Mouse (Mus musculus) embryonic facial prominence, embryonic 15.5 days (tissue): Measurements from ENCODE around the gene Cpsf4l. TPM values are rescaled to one million over a fixed set of nuclear protein-coding genes. Genes with fewer than 3 reads are reported as not detected.

Source experiments
- ATAC-seq: fragments of 200-750 bp; cut with Nextera tagmentation; 2 replicates; pipeline ENCODE4 v1.8.0; 2017; ENCODE audit warnings: low read depth, moderate TSS enrichment; ENCODE audit not compliant: insufficient number of reproducible peaks, low FRiP score, low TSS enrichment
- H3K27ac ChIP-seq: fragments of 300-500 bp; sonication (generic); replicated peaks from 2 replicates; pipeline ENCODE4 v1.5.1; 2015; ENCODE audit warnings: mild to moderate bottlenecking, inconsistent platforms
- H3K27me3 ChIP-seq: fragments of 300-500 bp; sonication (generic); 2 replicates; pipeline ENCODE4 v1.6.1; 2015; ENCODE audit warnings: inconsistent platforms
- H3K36me3 ChIP-seq: fragments of 300-500 bp; sonication (generic); 2 replicates; pipeline ENCODE4 v1.6.1; 2015; ENCODE audit warnings: mild to moderate bottlenecking, inconsistent platforms
- H3K4me1 ChIP-seq: fragments of 300-500 bp; sonication (generic); 2 replicates; pipeline ENCODE4 v1.6.1; 2015; ENCODE audit warnings: inconsistent platforms
- H3K4me2 ChIP-seq: fragments of 300-500 bp; sonication (generic); replicated peaks from 2 replicates; pipeline ENCODE4 v1.6.1; 2015; ENCODE audit warnings: mild to moderate bottlenecking, inconsistent platforms
- H3K4me3 ChIP-seq: fragments of 300-500 bp; sonication (generic); replicated peaks from 2 replicates; pipeline ENCODE4 v1.5.1; 2015; ENCODE audit warnings: mild to moderate bottlenecking, inconsistent platforms
- H3K9ac ChIP-seq: fragments of 300-500 bp; sonication (generic); 2 replicates; pipeline ENCODE4 v1.6.1; 2015; ENCODE audit warnings: inconsistent platforms
- H3K9me3 ChIP-seq: fragments of 300-500 bp; sonication (generic); replicated peaks from 2 replicates; pipeline ENCODE4 v1.6.1; 2016; ENCODE audit warnings: inconsistent platforms
- WGBS: fragments of 180-500 bp; shearing (Covaris S2); methylation state at CpG from one replicate; pipeline ENCODE4 v1.1.7; 2015; 5-methylcytosine and 5-hydroxymethylcytosine counted together
- polyA plus RNA-seq: library from polyadenylated mRNA; unstranded; fragments of >200 nt; fragmentation: Nextera tagmentation; extraction: Ambion mirVana; gene quantifications from 2 replicates; pipeline ENCODE4 v1.2.1, GENCODE M21; 2015

Cpsf4l gene
- polyA plus RNA-seq, 1 experiment from 2014 or later, result 1.6 TPM

DNA sequence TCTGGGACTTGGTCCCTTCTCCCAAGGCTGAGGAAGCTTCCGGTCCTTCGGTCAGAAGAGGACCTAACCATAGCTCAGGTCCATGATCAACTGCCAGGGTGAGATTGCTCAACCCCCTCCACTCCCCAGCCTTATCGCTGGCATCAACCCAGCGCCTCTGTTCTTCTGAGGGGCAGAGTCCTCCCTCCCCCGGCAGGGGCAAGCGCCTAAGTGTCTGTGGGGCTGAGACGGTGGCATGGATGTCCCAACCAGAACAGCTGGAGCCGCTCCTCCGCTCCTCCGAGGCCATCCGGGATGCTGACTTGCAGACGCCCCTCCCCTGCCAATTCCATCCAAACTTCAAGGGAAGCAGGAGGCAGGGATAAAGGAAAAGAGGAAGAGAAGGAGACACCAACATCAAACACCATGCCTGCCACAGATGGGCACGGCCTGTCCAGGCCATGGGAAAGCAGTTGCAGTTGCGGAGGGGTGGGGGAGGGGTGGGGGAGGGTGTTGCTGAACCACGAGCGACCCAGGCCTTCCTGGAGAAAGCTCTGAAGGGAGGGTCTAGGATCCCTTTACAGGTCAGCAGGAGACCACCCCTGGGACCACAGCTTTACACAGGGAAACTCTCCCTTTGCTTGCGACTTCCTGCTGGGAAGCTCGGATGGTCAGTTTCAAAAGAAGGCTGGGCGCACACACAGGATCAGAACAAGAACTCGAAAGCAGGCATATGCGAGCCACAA lies 39.1 kb upstream of the Cpsf4l start:
- peak overlapping the region; percentile 99 for H3K27ac ChIP-seq
- 7% methylated on average over 21 of the region's 21 CpGs for WGBS
- ATAC-seq, result no peak
- H3K4me1 ChIP-seq, result peaks cover 47% of the 10 kb centered on the region
- H3K9me3 ChIP-seq, result no peaks in the 10 kb centered on the region
- H3K9ac ChIP-seq, result peak overlapping the region; percentile 84; the same call in 1 of the 2 replicates
- H3K4me3 ChIP-seq, result peak overlapping the region; percentile 84
- 0 out of 2 replicates have a peak, but pooled peaks cover 6% of the 10 kb centered on the region for H3K36me3 ChIP-seq
- peak overlapping the region; percentile 78 for H3K4me2 ChIP-seq
- no peaks in the 10 kb centered on the region for H3K27me3 ChIP-seq

GRCm38 (mm10) chr11:113747725-113748380 lies 38.0 kb upstream of the Cpsf4l start:
- no peaks in the 10 kb centered on the region for H3K9me3 ChIP-seq
- 70% methylated on average over 11 of the region's 11 CpGs for WGBS
- peaks cover 16% of the 10 kb centered on the region for H3K36me3 ChIP-seq
- peak overlapping the region; percentile 78 for H3K4me2 ChIP-seq
- H3K9ac ChIP-seq, result no peak overlapping the region
- peaks cover 45% of the 10 kb centered on the region for H3K4me1 ChIP-seq
- no peak for ATAC-seq
- H3K27me3 ChIP-seq, result no peaks in the 10 kb centered on the region
- peak overlapping the region; percentile 29; the same call in 1 of the 2 replicates for H3K27ac ChIP-seq
- H3K4me3 ChIP-seq, result peak overlapping the region; percentile 84

DNA sequence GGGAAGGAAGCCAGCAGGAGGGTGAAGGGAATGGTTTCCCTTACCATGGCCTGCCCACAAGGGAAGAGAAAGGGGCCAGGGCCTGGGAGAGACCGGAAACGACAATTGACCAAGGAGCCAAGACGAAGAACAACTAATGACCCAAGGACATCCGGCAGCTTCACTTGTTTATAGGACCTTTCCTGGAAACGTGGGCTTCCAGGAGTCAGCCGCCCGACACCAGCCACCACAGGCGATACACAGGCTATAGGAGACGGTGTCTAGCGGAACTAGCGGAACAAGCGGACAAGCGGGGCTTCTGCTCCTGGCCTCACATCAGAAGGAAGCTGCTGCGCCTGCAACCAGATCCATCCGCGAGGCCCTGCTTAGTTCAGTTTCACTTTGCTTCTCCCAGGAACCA lies 37.2 kb upstream of the Cpsf4l start:
- H3K27me3 ChIP-seq, result no peaks in the 10 kb centered on the region

GRCm38 (mm10) chr11:113745961-113746360 lies 36.1 kb upstream of the Cpsf4l start:
- no peaks in the 10 kb centered on the region for H3K9me3 ChIP-seq
- peaks cover 37% of the 10 kb centered on the region for H3K4me1 ChIP-seq
- no peak for ATAC-seq
- 64% methylated on average over 4 of the region's 4 CpGs for WGBS
- no peak overlapping the region for H3K27ac ChIP-seq
- no peak overlapping the region for H3K9ac ChIP-seq
- no peak overlapping the region for H3K4me2 ChIP-seq
- H3K4me3 ChIP-seq, result no peak overlapping the region
- no peaks in the 10 kb centered on the region for H3K27me3 ChIP-seq
- peaks cover 26% of the 10 kb centered on the region for H3K36me3 ChIP-seq

More for the DNA sequence above, 37.2 kb upstream of the Cpsf4l start:
- 52% methylated on average over 16 of the region's 16 CpGs for WGBS
- Histone ChIP-seq H3K4me2 (peak overlapping the region; percentile 78), H3K4me3 (peak overlapping the region; percentile 19; the same call in 1 of the 2 replicates), H3K36me3 (peaks cover 23% of the 10 kb centered on the region), H3K4me1 (peaks cover 40% of the 10 kb centered on the region), H3K9ac (no peak overlapping the region), H3K27ac (peak overlapping the region; percentile 29; the same call in 1 of the 2 replicates), H3K9me3 (no peaks in the 10 kb centered on the region)
- no peak for ATAC-seq

DNA sequence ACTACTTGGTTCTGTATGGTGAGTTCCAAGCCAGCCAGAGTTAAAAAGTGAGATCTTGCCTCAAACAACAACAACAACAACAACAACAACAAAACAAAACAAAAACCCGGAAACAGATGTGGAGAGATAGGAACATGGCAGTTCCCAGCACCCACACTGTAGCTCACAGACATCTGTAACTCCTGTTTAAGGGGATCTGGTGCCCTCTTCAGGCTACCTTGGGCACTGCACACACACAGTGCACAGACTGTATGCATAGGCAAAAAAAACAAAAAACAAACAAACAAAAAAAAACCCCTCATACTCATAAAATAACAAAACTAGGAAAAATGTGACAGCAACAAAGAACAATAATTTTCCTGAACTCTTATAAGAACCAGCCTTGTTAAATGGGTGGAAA lies 33.2 kb upstream of the Cpsf4l start:
- peaks cover 30% of the 10 kb centered on the region for H3K36me3 ChIP-seq
- WGBS, result 89% methylated on average over 1 of the region's 1 CpGs

DNA sequence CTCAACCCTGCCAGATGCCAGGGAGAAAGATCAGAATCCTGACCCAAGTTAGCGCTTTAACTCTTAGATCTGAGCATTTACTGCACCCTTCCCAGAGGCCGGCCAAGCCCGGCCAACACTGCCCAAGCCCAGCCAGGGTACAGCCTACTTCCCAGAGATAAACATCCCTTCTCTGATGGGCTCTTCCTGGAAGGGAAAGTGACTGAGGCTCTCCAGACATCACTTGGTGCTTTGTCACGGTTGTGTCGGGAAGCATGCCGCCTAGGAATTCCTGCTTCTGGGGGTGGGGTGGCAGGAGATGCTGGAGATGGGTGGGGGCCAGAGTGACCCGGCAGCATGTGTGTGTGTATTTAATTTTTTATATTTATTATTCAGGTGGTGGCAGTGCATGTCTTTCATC lies 30.3 kb upstream of the Cpsf4l start:
- H3K27ac ChIP-seq, result no peak overlapping the region; the same call in 1 of the 2 replicates
- H3K9ac ChIP-seq, result no peak overlapping the region
- H3K27me3 ChIP-seq, result no peaks in the 10 kb centered on the region
- WGBS, result 66% methylated on average over 7 of the region's 7 CpGs
- H3K36me3 ChIP-seq, result peaks cover 31% of the 10 kb centered on the region
- H3K9me3 ChIP-seq, result no peaks in the 10 kb centered on the region
- no peak overlapping the region for H3K4me2 ChIP-seq
- ATAC-seq, result no peak
- peaks cover 48% of the 10 kb centered on the region for H3K4me1 ChIP-seq
- no peak overlapping the region for H3K4me3 ChIP-seq

More for the DNA sequence above, 33.2 kb upstream of the Cpsf4l start:
- H3K4me2 ChIP-seq, result no peak overlapping the region
- H3K27me3 ChIP-seq, result no peaks in the 10 kb centered on the region
- no peak overlapping the region for H3K4me3 ChIP-seq
- no peak for ATAC-seq
- H3K27ac ChIP-seq, result no peak overlapping the region
- H3K4me1 ChIP-seq, result peaks cover 41% of the 10 kb centered on the region
- no peak overlapping the region for H3K9ac ChIP-seq
- H3K9me3 ChIP-seq, result no peaks in the 10 kb centered on the region

DNA sequence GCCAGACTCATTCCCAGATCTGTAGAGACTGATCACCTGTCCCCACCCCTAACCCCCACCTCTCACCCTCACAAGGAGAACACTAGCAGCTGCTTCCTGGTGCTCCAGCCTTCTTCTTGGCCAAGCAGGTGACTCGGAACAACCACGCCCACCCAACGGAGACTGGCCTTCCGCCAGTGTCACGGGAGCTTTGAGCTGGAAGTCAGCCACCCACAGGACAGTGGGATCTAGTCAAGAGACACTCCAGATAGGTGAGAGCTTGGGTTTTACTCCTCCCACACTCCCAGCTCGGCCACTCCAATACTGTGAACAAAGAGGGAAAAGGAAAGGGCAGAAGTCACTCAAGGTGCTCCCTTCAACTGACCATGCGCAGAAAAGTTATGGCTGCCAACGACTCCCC lies 29.4 kb upstream of the Cpsf4l start:
- Histone ChIP-seq H3K27me3 (no peaks in the 10 kb centered on the region), H3K9ac (no peak overlapping the region), H3K4me3 (no peak overlapping the region), H3K36me3 (peaks cover 28% of the 10 kb centered on the region), H3K4me2 (no peak overlapping the region), H3K4me1 (peaks cover 57% of the 10 kb centered on the region), H3K27ac (no peak overlapping the region), H3K9me3 (no peaks in the 10 kb centered on the region)
- peak; percentile 4; the same call in 1 of the 2 replicates for ATAC-seq
- 68% methylated on average over 8 of the region's 8 CpGs for WGBS

DNA sequence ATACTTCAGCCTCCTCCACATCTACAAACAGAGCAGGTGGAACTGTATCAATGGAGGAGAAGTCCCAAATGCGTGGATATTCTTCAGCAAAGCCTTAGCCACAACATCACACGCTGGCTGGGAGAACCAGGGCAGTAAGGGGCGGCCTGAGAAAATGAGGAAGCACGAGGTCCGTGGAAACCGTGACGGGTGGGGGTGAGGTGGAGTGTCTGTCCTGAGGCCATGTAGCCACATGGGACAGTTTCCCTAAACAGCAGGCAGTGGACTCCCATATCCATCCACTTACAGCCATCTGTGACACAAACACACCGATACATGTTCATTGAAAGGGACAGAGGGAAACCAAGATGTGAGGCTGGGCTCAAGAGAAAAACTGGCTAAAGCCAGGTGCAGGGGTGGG lies 28.1 kb upstream of the Cpsf4l start:
- H3K4me1 ChIP-seq, result peaks cover 70% of the 10 kb centered on the region
- 70% methylated on average over 8 of the region's 8 CpGs for WGBS

GRCm38 (mm10) chr11:113737553-113737854 lies 27.7 kb upstream of the Cpsf4l start:
- Histone ChIP-seq H3K27ac (no peak overlapping the region), H3K4me1 (peaks cover 74% of the 10 kb centered on the region), H3K4me3 (no peak overlapping the region), H3K36me3 (peaks cover 15% of the 10 kb centered on the region; the same call in 1 of the 2 replicates), H3K27me3 (no peaks in the 10 kb centered on the region), H3K9me3 (no peaks in the 10 kb centered on the region), H3K4me2 (no peak overlapping the region), H3K9ac (no peak overlapping the region)
- ATAC-seq, result no peak
- WGBS, result 75% methylated on average over 3 of the region's 3 CpGs

More for the DNA sequence above, 28.1 kb upstream of the Cpsf4l start:
- no peak overlapping the region for H3K9ac ChIP-seq
- no peak overlapping the region for H3K27ac ChIP-seq
- H3K27me3 ChIP-seq, result no peaks in the 10 kb centered on the region
- no peak for ATAC-seq
- H3K36me3 ChIP-seq, result peaks cover 19% of the 10 kb centered on the region; the same call in 1 of the 2 replicates
- no peak overlapping the region for H3K4me2 ChIP-seq
- H3K9me3 ChIP-seq, result no peaks in the 10 kb centered on the region
- no peak overlapping the region for H3K4me3 ChIP-seq

DNA sequence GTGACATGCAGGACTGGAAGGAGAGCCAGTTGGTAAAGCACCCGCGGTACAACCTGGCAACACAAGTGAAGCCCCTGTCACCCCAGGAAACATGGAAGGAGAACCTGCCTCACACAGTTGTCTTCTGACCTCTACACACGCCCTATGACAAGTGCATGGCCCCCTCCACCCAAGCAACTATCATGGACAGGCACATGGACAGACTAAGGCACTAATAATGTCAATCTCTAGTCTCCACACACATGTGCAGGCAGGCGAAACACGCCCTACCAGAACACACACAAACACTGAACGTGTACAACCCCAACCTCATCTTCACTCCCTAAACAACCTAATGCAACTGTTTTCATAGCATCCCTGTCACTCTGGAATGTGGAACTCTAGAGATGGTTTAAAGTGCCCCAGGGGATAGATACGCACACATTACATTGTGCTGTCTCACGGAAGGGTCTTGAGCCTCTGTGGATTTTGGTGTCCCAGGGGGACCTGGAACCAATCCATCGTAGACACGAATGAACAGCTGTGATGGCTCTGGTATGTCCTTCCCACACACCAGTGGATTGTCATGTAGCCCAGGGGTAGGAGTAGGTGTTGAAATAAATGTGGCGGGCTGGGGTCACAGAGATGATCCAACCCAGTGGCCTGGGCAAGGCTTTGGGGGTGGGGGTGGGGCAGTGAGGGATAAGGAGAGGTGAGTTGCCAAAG lies 27.2 kb upstream of the Cpsf4l start:
- Histone ChIP-seq H3K36me3 (peaks cover 11% of the 10 kb centered on the region; the same call in 1 of the 2 replicates), H3K9ac (no peak overlapping the region), H3K27me3 (no peaks in the 10 kb centered on the region), H3K4me3 (no peak overlapping the region), H3K4me1 (peaks cover 79% of the 10 kb centered on the region), H3K27ac (no peak overlapping the region), H3K4me2 (no peak overlapping the region), H3K9me3 (no peaks in the 10 kb centered on the region)
- ATAC-seq, result no peak
- WGBS, result 59% methylated on average over 11 of the region's 11 CpGs

DNA sequence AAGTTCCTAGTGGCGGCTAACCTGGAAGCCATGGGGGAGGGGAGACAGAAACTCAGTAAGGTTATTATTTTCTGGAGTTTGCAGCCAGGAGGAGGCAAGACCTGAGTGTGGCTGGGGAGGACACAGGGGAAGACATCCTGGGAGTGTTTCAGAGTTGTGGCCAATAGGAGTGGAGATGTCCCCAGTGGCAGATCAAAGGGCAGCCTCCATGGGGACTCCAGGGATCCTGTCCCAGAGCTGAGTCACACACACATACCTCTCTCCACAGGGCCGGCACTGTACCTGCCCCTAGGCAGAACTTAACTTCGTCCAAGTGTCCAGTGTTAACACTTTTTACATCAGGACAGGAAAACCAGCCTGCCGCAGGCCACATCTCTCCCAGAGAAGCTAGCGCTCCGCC lies 25.3 kb upstream of the Cpsf4l start:
- Histone ChIP-seq H3K36me3 (0 out of 2 replicates have a peak, but pooled peaks cover 3% of the 10 kb centered on the region), H3K27ac (no peak overlapping the region), H3K4me3 (no peak overlapping the region), H3K9ac (no peak overlapping the region), H3K4me2 (no peak overlapping the region), H3K9me3 (no peaks in the 10 kb centered on the region), H3K4me1 (peaks cover 94% of the 10 kb centered on the region), H3K27me3 (no peaks in the 10 kb centered on the region)
- 51% methylated on average over 6 of the region's 6 CpGs for WGBS
- ATAC-seq, result no peak
